32 mouse cellular contexts compared by ENCODE assay signal in the genomic region with DNA sequence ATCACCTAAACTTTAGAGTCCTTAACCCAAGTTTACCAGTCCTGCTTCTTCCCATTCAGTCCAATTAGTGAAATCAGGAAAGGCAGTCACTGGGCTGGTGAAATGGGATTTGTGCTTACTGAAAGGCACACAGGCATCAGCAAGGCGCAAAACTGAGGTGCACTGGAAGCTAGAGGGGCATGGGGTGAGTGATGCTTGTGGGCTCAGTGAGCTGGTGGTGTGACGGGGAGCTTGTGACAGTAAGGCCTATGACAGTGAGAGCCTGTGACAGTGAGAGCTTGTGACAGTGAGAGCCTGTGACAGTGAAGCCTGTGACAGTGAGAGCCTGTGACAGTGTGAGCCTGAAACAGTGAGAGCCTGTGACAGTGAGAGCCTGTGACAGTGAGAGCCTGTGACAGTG. TPM values are rescaled to one million over a fixed set of nuclear protein-coding genes. Genes with fewer than 3 reads are reported as not detected.
"Had no signal": no experiment of that assay in that cellular context is flagged by ENCODE, and none has a peak within 500 bp of the region (broad histone marks: within the 10 kb centered on the region; RNA-seq: fewer than 3 reads in every experiment).

No protein-coding gene starts in this region.

- DNase-seq: cerebellum, adult 2 months; cerebellum, adult 8-10 months; cerebellum, adult 9-10 months; cerebellum, adult 9-11 months; cerebellum, postnatal 10 days; cerebellum, postnatal 14 days; cerebellum, postnatal 25 days; cerebellum, postnatal 36 days; embryo, embryonic 11 days; forebrain, postnatal 0 days; gastrocnemius, adult 2 months; gastrocnemius, postnatal 10 days; gastrocnemius, postnatal 14 days; gastrocnemius, postnatal 25 days; gastrocnemius, postnatal 36 days; heart, adult 18-20 months had no signal

- H3K9ac ChIP-seq: embryonic facial prominence, embryonic 12.5 days; embryonic facial prominence, embryonic 13.5 days; embryonic facial prominence, embryonic 15.5 days; forebrain, embryonic 12.5 days; forebrain, embryonic 13.5 days; forebrain, embryonic 15.5 days; forebrain, postnatal 0 days had no signal

- ATAC-seq: forebrain, embryonic 13.5 days; forebrain, embryonic 14.5 days; forebrain, embryonic 15.5 days; forebrain, embryonic 16.5 days; forebrain, postnatal 0 days had no signal

- H3K36me3 ChIP-seq: embryonic facial prominence, embryonic 10.5 days; embryonic facial prominence, embryonic 12.5 days; embryonic facial prominence, embryonic 13.5 days; embryonic facial prominence, embryonic 15.5 days; forebrain, embryonic 10.5 days; forebrain, embryonic 12.5 days; forebrain, embryonic 15.5 days had no signal

- H3K9me3 ChIP-seq: embryonic facial prominence, embryonic 10.5 days; embryonic facial prominence, embryonic 12.5 days; embryonic facial prominence, embryonic 13.5 days; embryonic facial prominence, embryonic 15.5 days; forebrain, embryonic 10.5 days; forebrain, embryonic 12.5 days; forebrain, embryonic 13.5 days; forebrain, embryonic 15.5 days had no signal

- H3K27me3 ChIP-seq: embryonic facial prominence, embryonic 12.5 days; embryonic facial prominence, embryonic 13.5 days; embryonic facial prominence, embryonic 15.5 days; forebrain, embryonic 12.5 days; forebrain, embryonic 13.5 days; forebrain, embryonic 15.5 days had no signal

- H3K4me1 ChIP-seq: embryonic facial prominence, embryonic 10.5 days; embryonic facial prominence, embryonic 12.5 days; embryonic facial prominence, embryonic 13.5 days; embryonic facial prominence, embryonic 15.5 days; forebrain, embryonic 12.5 days; forebrain, embryonic 13.5 days; forebrain, embryonic 15.5 days had no signal

- H3K4me3 ChIP-seq: embryonic facial prominence, embryonic 10.5 days; embryonic facial prominence, embryonic 12.5 days; embryonic facial prominence, embryonic 13.5 days; embryonic facial prominence, embryonic 15.5 days; erythroblast, embryonic 14.5 days; forebrain, embryonic 10.5 days; forebrain, embryonic 12.5 days; forebrain, embryonic 13.5 days; forebrain, embryonic 15.5 days; gastrocnemius, adult 2 months had no signal

- H3K4me2 ChIP-seq: embryonic facial prominence, embryonic 12.5 days; embryonic facial prominence, embryonic 13.5 days; embryonic facial prominence, embryonic 15.5 days; forebrain, embryonic 12.5 days; forebrain, embryonic 13.5 days; forebrain, embryonic 15.5 days had no signal

- H3K27ac ChIP-seq: embryonic facial prominence, embryonic 10.5 days; embryonic facial prominence, embryonic 12.5 days; embryonic facial prominence, embryonic 13.5 days; embryonic facial prominence, embryonic 15.5 days; forebrain, embryonic 10.5 days; forebrain, embryonic 12.5 days; forebrain, embryonic 13.5 days; forebrain, embryonic 15.5 days; gastrocnemius, adult 2 months had no signal

RNA-seq across cellular contexts. Expression of gene Fsip1, which starts 44.9 kb away (rescaled TPM):
- total RNA-seq: gastrocnemius, adult 18-20 months; gastrocnemius, adult 2 months; gastrocnemius, adult 8-10 months; gastrocnemius, postnatal 10 days; gastrocnemius, postnatal 14 days; gastrocnemius, postnatal 25 days; gastrocnemius, postnatal 36 days; gastrocnemius, postnatal 4 days; granulocyte monocyte progenitor cell, adult 5-6 weeks; heart, adult 18-20 months; heart, adult 8-10 months had no signal
- polyA plus RNA-seq: erythroblast, embryonic 14.5 days had no signal
